Mouse (Mus musculus) urinary bladder, postnatal 4 days (tissue): ENCODE data around the gene Rxfp3.
"Not testable (repeated sequence)": the region's sequence is repeated elsewhere in the genome, so short reads cannot be mapped to it uniquely, and the experiment has no call there.

ENCODE experiments used
- DNase-seq, 2 experiments: peaks; one replicate each; pipeline ENCODE4 v3.0.0; 2021 to 2022; ENCODE audit warnings: low spot score in 2 of 2

The Rxfp3 gene

DNA sequence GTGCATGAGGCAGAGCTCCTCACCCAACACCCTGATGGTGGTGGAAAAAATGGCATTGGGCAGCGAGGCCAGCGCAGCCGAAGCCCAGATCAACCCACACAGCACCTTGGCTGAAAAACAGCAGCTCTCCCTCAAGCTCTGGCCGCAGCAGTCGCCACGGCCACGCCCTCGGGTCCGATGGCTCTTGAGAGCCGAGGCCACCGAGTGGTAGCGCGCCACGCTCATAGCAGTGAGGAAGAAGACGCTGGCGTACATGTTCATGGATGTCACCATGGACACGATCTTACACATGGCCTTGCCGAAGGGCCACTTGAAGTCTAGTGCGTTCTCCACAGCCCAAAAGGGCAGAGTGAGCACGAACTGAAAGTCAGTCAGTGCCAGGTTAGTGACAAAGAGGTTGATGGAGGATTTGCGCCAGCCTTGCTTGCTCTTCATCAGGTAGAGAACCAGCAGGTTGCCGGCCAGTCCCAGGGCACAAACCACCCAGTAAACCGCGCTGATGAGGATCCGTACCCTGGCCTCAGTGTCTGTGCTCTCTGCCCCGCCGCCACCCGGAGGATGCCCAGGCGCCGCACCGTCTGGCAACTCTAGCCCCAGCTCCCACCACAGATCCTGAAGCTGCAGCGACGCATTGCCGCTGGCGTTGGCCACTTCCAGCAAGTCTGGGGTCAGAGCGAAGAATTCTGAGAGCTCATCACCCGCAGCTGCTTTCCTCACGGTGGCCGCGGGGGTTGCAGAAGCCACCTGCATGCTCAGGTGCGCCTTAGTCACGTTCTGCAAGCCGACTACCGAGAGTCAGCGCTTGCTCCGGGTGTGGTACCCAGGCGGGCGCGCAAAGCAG lies 1.0 kb downstream of the Rxfp3 start:
- no peak for DNase-seq

DNA sequence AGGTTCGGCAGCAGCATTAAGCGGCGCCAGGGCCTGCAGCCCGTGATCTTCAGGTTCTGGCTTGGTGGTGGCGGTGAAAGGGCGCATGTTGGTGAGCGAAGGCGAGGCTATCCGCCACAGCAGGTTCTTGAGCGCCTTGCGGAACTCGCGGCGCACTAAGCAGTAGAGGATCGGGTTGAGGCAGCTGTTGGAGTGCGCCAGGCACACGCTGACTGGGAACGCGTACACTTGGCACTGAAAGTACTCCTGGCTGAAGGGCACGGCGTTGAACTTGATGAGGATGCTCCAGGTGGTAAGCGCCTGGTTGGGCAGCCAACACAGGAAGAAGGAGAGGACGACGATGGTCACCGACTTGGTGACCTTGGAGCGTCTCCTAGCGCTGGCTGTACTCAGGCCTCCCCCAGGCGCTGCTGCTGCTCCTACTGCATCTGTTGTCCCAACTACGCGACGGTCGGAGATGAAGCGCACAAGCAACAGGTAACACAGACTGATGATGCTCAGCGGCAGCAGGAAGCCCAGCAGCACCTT lies 1.8 kb downstream of the Rxfp3 start:
- no peak for DNase-seq

GRCm38 (mm10) chr15:11030188-11030587 lies 7.6 kb downstream of the Rxfp3 start:
- DNase-seq: no peak

DNA sequence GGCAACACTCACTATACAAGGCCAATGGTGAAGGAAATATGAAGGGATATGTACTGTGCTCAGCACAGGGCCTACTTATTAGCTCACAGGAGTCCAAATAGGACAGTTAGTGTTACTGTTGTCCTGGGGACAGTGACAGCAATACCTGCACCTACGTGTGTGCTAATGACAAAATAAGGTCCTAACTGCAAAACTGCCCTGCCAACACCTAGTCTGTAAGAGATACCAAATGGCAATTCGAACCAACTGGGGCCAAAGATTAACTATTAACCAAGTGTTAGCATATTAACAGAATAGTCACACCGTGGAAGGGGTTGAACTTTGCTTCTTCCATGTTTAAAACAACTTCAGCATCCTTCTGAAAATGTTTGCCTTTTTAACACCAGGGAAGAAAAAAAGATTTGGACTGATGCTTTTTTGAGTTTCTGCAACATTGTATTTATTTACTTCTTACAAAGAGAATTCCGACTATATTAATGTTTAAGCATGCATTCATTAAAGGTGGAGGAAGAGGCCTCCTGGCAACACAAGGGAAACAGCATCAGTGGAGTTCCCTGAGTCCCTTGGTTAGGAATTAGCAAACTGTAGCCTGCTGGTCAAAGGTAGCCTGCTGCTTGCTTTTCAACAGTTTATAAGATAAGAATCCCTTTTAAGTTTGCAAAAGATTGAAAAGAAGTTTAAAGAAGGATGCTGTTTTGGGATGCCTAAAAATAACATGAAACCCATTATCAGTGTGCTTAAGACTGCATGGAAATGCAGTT lies 10.8 kb downstream of the Rxfp3 start:
- DNase-seq: no peak

- no peak for DNase-seq
These were observed 22.9 kb downstream of the Rxfp3 start for GRCm38 (mm10) chr15:11014931-11015330.

GRCm38 (mm10) chr15:11010976-11011548 lies 26.7 kb downstream of the Rxfp3 start:
- DNase-seq: no peak

DNA sequence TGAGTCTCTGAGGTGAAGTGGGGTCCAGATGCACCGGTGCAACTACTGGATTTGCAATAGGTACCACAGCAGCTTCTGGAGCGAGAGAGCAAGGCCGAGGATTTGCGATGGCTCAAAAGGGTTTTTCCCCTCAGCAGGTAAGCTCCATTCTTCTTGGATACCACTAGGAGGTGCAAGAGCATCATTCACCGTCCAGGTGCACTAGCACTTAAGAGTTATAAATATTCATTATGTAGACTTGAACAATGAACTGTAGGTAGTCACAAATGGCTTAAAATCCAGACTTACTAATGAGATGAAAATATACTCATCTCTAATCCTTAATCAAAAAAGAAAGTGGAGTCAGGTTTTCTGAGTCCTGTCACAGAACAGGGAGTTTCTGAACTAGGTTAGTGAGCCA lies 29.0 kb downstream of the Rxfp3 start:
- no peak for DNase-seq

GRCm38 (mm10) chr15:11004646-11005045 lies 33.1 kb downstream of the Rxfp3 start:
- no peak for DNase-seq

GRCm38 (mm10) chr15:11003791-11004190 lies 34.0 kb downstream of the Rxfp3 start:
- no peak for DNase-seq

DNA sequence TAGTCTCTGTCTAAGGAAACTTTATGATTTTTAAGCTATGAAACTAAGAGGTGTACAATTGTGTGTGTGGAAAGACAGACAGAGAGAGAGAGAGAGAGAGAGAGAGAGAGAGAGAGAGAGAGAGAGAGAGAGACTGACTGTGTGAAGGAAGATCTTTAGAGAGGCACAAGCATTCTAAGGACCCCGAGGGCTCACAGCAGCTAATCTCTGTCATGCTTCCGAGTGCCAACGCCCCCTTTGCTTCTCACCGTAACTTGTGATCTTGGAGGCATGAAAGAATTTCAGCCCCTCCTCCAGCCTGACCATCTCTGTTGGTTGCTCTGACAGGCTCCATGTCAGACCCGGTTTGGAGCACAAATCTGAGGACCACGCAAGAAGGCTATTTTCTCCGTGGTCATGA lies 37.4 kb downstream of the Rxfp3 start, which contains the start of gene Slc45a2:
Slc45a2 (plus strand) TSS at position 301 of the 400 bp plus-strand sequence.
- no peak for DNase-seq

DNA sequence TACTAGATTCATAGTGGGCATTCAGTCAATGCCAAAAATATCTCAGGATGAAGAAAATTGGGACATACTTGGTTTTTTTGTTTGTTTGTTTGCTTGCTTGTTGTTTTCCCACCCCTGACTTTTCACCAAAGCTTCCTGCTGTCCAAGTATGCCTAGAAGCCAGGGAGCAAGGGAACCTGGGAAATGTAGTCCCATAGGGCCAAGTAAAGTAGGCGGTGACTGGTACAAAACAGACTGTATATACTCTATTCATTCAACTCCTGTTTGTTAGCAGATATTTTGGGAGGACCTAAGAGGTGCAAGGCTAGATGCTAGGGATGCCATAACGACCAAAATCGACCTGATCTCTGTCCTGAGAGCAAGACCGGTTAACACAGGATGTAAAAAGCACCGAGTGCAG lies 38.0 kb downstream of the Rxfp3 start:
- DNase-seq: no peak

DNA sequence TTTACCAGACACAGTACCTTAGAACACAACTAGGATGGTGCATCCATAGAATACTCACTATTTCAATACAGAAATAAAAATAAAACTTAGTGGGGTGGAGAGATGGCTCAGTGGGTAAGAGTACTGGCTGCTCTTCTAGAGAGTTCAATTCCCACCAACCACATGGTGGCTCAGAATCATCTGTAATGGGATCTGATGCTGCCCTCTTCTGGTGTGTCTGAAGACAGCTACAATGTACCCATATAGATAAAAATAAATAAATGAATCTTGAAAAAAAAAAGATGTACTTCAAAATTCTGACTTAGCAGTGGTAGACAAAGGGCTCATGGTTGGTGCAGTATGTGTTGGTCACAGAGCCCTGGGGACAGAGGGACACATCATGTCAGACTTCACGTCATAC lies 46.2 kb downstream of the Rxfp3 start:
- no peak for DNase-seq

DNA sequence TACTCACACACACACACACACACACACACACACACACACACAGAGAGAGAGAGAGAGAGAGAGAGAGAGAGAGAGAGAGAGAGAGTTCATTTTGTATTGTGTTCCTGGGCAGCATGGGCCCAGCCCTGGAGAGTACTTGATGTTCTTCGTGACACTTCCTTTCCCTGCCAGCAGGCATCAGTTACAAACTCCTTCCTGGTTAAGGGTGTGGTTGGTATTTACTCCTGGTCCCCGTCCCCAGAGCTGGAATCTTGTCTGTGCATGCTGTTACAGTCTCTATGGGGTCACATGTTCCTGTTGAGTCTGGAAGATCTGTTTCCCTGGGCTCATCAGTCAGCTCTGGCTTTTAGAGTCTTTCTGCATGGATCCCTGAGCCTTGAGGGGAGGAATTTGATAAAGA lies 47.4 kb downstream of the Rxfp3 start:
- no peak for DNase-seq

GRCm38 (mm10) chr15:10986477-10986876 lies 51.3 kb downstream of the Rxfp3 start:
- not testable (repeated sequence) for DNase-seq

DNA sequence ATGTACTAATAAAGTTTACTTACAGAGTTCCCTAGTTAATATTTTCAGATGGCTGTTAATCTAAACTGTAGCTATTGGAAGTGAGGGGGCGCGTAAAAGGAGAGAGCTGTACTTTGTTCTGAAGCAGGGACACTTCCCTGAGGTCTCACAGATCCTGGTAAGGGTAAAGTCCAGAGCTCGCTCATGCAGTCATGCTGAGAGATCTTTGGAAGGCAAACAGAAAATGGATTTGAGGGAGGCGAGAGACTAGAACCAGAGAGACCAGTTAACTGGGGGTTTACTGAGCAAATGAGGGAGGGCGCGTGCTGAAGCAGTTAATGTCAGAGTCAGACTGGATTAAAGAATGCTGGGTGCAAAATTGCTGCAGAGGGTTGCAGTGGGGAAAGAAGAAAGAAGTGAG lies 52.0 kb downstream of the Rxfp3 start:
- DNase-seq: no peak
